Mouse (Mus musculus): ENCODE data around the gene Hnf1a. TPM values are rescaled to one million over a fixed set of nuclear protein-coding genes. Genes with fewer than 3 reads are reported as not detected.

Gene Hnf1a
- total RNA-seq (2023), result not detected

GRCm38 (mm10) chr5:114970824-114971227, at the start of gene Hnf1a:
TSS of gene Hnf1a (minus strand) at chr5:114971094.

GRCm38 (mm10) chr5:115010577-115011216, 39.8 kb upstream of the Hnf1a start, which contains the start of gene Sppl3:
TSS of gene Sppl3 (plus strand) at chr5:115011137.

GRCm38 (mm10) chr5:114942074-114942765, 28.7 kb downstream of the Hnf1a start, which contains the start of gene 2210016L21Rik:
TSS of gene 2210016L21Rik (plus strand) at chr5:114942158.

GRCm38 (mm10) chr5:114922998-114923473, 47.9 kb downstream of the Hnf1a start, which contains the start of gene Oasl1:
TSS of gene Oasl1 (plus strand) at chr5:114923240.

Other genes with a start within 250 kb of the Hnf1a start
- 100 to 1,000 TPM; 156 to 165 TPM for gene Ankrd13a, start 196.4 kb downstream of the Hnf1a start, total RNA-seq (2023)
- gene Git2, start 195.6 kb downstream of the Hnf1a start, total RNA-seq (2023), result 100 to 1,000 TPM; 144 to 147 TPM
- 10 to 100 TPM; 34.2 to 43.0 TPM for gene 1500011B03Rik, start 147.6 kb downstream of the Hnf1a start, total RNA-seq (2023)
- not detected for gene 4930519G04Rik, start 117.4 kb downstream of the Hnf1a start, total RNA-seq (2023)
- not detected for gene Gm9936, start 112.4 kb downstream of the Hnf1a start, total RNA-seq (2023)
- 10 to 100 TPM; 39.8 to 50.6 TPM for gene Oasl2, start 74.2 kb downstream of the Hnf1a start, total RNA-seq (2023)
- 10 to 100 TPM; 12.9 to 15.3 TPM for gene Oasl1, start 47.9 kb downstream of the Hnf1a start, total RNA-seq (2023)
- gene 2210016L21Rik, start 28.9 kb downstream of the Hnf1a start, total RNA-seq (2023), result 10 to 100 TPM; 16.4 to 20.3 TPM
- 10 to 100 TPM; 64.1 to 64.7 TPM for gene Sppl3, start 40.0 kb upstream of the Hnf1a start, total RNA-seq (2023)
- gene Gm10401, start 127.2 kb upstream of the Hnf1a start, total RNA-seq (2023), result not detected
- 10 to 100 TPM; 27.5 to 31.8 TPM for gene Acads, start 148.3 kb upstream of the Hnf1a start, total RNA-seq (2023)
- 10 to 100 TPM; 23.3 to 24.0 TPM for gene Unc119b, start 163.9 kb upstream of the Hnf1a start, total RNA-seq (2023)
- gene Mlec, start 187.1 kb upstream of the Hnf1a start, total RNA-seq (2023), result 10 to 100 TPM; 63.5 to 67.1 TPM
- gene Cabp1, start 223.3 kb upstream of the Hnf1a start, total RNA-seq (2023), result not detected

Data from monocyte, adult 59 days (primary cell).